Mouse (Mus musculus): Measurements from ENCODE around the gene Cbwd1.

Gene Cbwd1

GRCm38 (mm10) chr19:24961172-24961962, at the start of gene Cbwd1:
Cbwd1 (minus strand) TSS chr19:24961610.
- in situ Hi-C loops (cut with MboI, MseI) = loop anchor here (5.0 kb wide), 1 partner anchor 371 kb away; no protein-coding TSS in a partner anchor

GRCm38 (mm10) chr19:25008509-25008908, 47.1 kb upstream of the Cbwd1 start:
- in situ Hi-C loops (cut with MboI, MseI) = no loop called here

GRCm38 (mm10) chr19:25006686-25007085, 45.3 kb upstream of the Cbwd1 start:
- in situ Hi-C loops (cut with MboI, MseI) = no loop called here

- in situ Hi-C loops (cut with MboI, MseI) = no loop called here
Measured at GRCm38 (mm10) chr19:25003810-25004209, 42.4 kb upstream of the Cbwd1 start.

GRCm38 (mm10) chr19:25002828-25003227, 41.4 kb upstream of the Cbwd1 start:
- in situ Hi-C loops (cut with MboI, MseI) = no loop called here

- in situ Hi-C loops (cut with MboI, MseI) = no loop called here
Measured at GRCm38 (mm10) chr19:25002032-25002431, 40.6 kb upstream of the Cbwd1 start.

GRCm38 (mm10) chr19:25000153-25000552, 38.7 kb upstream of the Cbwd1 start:
- in situ Hi-C loops (cut with MboI, MseI) = no loop called here

- in situ Hi-C loops (cut with MboI, MseI) = no loop called here
Measured at GRCm38 (mm10) chr19:24999201-24999886, 37.9 kb upstream of the Cbwd1 start, which contains the start of gene Dock8. Dock8 (plus strand) TSS chr19:24999534.

GRCm38 (mm10) chr19:24998561-24998960, 37.2 kb upstream of the Cbwd1 start:
- in situ Hi-C loops (cut with MboI, MseI) = no loop called here

- in situ Hi-C loops (cut with MboI, MseI) = no loop called here
Measured at GRCm38 (mm10) chr19:24996815-24997704, 35.6 kb upstream of the Cbwd1 start.

GRCm38 (mm10) chr19:24994900-24995299, 33.5 kb upstream of the Cbwd1 start:
- in situ Hi-C loops (cut with MboI, MseI) = no loop called here

- in situ Hi-C loops (cut with MboI, MseI) = no loop called here
Measured at GRCm38 (mm10) chr19:24993526-24993925, 32.1 kb upstream of the Cbwd1 start.

- in situ Hi-C loops (cut with MboI, MseI) = no loop called here
Measured at GRCm38 (mm10) chr19:24990138-24990822, 28.9 kb upstream of the Cbwd1 start.

- in situ Hi-C loops (cut with MboI, MseI) = no loop called here
Measured at GRCm38 (mm10) chr19:24988831-24989230, 27.4 kb upstream of the Cbwd1 start.

GRCm38 (mm10) chr19:24987355-24987754, 25.9 kb upstream of the Cbwd1 start:
- in situ Hi-C loops (cut with MboI, MseI) = no loop called here

GRCm38 (mm10) chr19:24985045-24985444, 23.6 kb upstream of the Cbwd1 start:
- in situ Hi-C loops (cut with MboI, MseI) = no loop called here

- in situ Hi-C loops (cut with MboI, MseI) = no loop called here
Measured at GRCm38 (mm10) chr19:24983857-24984498, 22.6 kb upstream of the Cbwd1 start.

GRCm38 (mm10) chr19:24983050-24983449, 21.6 kb upstream of the Cbwd1 start:
- in situ Hi-C loops (cut with MboI, MseI) = no loop called here

GRCm38 (mm10) chr19:24981294-24981693, 19.9 kb upstream of the Cbwd1 start:
- in situ Hi-C loops (cut with MboI, MseI) = no loop called here
